Mouse (Mus musculus) adrenal gland, postnatal 36 days (tissue): Measurements from ENCODE around the gene Rbbp6. TPM values are rescaled to one million over a fixed set of nuclear protein-coding genes. Genes with fewer than 3 reads are reported as not detected.
A peak's percentile ranks its signal among the peaks of the same experiment; 100 is the strongest.

ENCODE experiments used
- DNase-seq, 2 experiments: peaks; one replicate each; pipeline ENCODE4 v3.0.0; 2021; ENCODE audit warnings: mixed read lengths in 1 of 2
- long read RNA-seq, 2 experiments: library from polyadenylated mRNA; stranded (forward); transcript quantifications; one replicate each; pipeline ENCODE4 v2.0.0; 2021; ENCODE audit warnings: borderline sequencing depth in 2 of 2
- total RNA-seq, 2 experiments: library from RNA; stranded (reverse); gene quantifications; 2 replicates each; pipeline ENCODE4 v1.2.3; 2021

The Rbbp6 gene
- 10 to 100 TPM; 56.5 to 63.1 TPM for total RNA-seq
- long read RNA-seq, experiment 1, full-length matches to known transcripts: 56 of 125 reads
- long read RNA-seq, experiment 1, partial matches to known transcripts: 3 of 125 reads
- long read RNA-seq, experiment 1, other reads (novel, unspliced or antisense): 66 of 125 reads
- long read RNA-seq, experiment 2, full-length matches to known transcripts: 11 of 34 reads
- long read RNA-seq, experiment 2, partial matches to known transcripts: 0 of 34 reads
- long read RNA-seq, experiment 2, other reads (novel, unspliced or antisense): 23 of 34 reads

- DNase-seq: no peak
Measured at GRCm38 (mm10) chr7:122965386-122965785, at the start of gene Rbbp6. Rbbp6 (plus strand) TSS chr7:122965686.

GRCm38 (mm10) chr7:122919728-122920582 is 45.5 kb upstream of the Rbbp6 start:
- DNase-seq: peak; percentile 0 to 29

GRCm38 (mm10) chr7:122921537-122921936 is 43.9 kb upstream of the Rbbp6 start:
- DNase-seq: peak; percentile 3 to 12

- DNase-seq: no peak
Measured at GRCm38 (mm10) chr7:122924256-122924655, 41.2 kb upstream of the Rbbp6 start.

- no peak for DNase-seq
Measured at GRCm38 (mm10) chr7:122930494-122930893, 35.0 kb upstream of the Rbbp6 start.

- DNase-seq: no peak
Measured at GRCm38 (mm10) chr7:122932171-122932570, 33.3 kb upstream of the Rbbp6 start.

- DNase-seq: no peak
Measured at GRCm38 (mm10) chr7:122936626-122937025, 28.9 kb upstream of the Rbbp6 start.

- DNase-seq: no peak
Measured at GRCm38 (mm10) chr7:122938197-122938596, 27.3 kb upstream of the Rbbp6 start.

GRCm38 (mm10) chr7:122939181-122939580 is 26.3 kb upstream of the Rbbp6 start:
- no peak for DNase-seq

- no peak for DNase-seq
Measured at GRCm38 (mm10) chr7:122940371-122941075, 25.0 kb upstream of the Rbbp6 start.

GRCm38 (mm10) chr7:122942111-122942510 is 23.4 kb upstream of the Rbbp6 start:
- no peak for DNase-seq

- DNase-seq: peak; percentile 76 to 83
Measured at GRCm38 (mm10) chr7:122945149-122945548, 20.3 kb upstream of the Rbbp6 start.

GRCm38 (mm10) chr7:122949268-122949667 is 16.2 kb upstream of the Rbbp6 start:
- no peak for DNase-seq

- DNase-seq: peak in 1 of 2 experiments; percentile 17
Measured at GRCm38 (mm10) chr7:122951464-122951863, 14.0 kb upstream of the Rbbp6 start.

- DNase-seq: peak; percentile 24 to 42
Measured at GRCm38 (mm10) chr7:122952066-122952465, 13.4 kb upstream of the Rbbp6 start.

- DNase-seq: no peak
Measured at GRCm38 (mm10) chr7:122954451-122955225, 10.8 kb upstream of the Rbbp6 start.

- DNase-seq: peak; percentile 72 to 75
Measured at GRCm38 (mm10) chr7:122955226-122955955, 10.1 kb upstream of the Rbbp6 start.

- no peak for DNase-seq
Measured at GRCm38 (mm10) chr7:122968751-122969150, 3.3 kb downstream of the Rbbp6 start.

GRCm38 (mm10) chr7:122969231-122970032 is 3.9 kb downstream of the Rbbp6 start:
- DNase-seq: peak; percentile 94 to 96

GRCm38 (mm10) chr7:122970119-122970781 is 4.8 kb downstream of the Rbbp6 start:
- DNase-seq: peak; percentile 66 to 72
